Mouse (Mus musculus): ENCODE measurements around the gene Hoxb9. TPM values are rescaled to one million over a fixed set of nuclear protein-coding genes. Genes with fewer than 3 reads are reported as not detected.

The Hoxb9 gene
- polyA plus RNA-seq, 1 experiment: 27.8 TPM

GRCm38 (mm10) chr11:96320688-96321087 lies 49.4 kb downstream of the Hoxb9 start:
- Histone ChIP-seq H3K27me3 (replicated peaks; ENCODE audit: control insufficient read depth, insufficient read depth, low read length) (no peaks in the 10 kb centered on the region), H3K4me1 (ENCODE audit: control insufficient read depth, insufficient read depth, low read length) (peaks cover 7% of the 10 kb centered on the region; the same call in 1 of the 2 replicates), H3K27ac (ENCODE audit: insufficient read depth, low read depth, low read length) (peak overlapping the region; percentile 53; the same call in 1 of the 2 replicates), H3K4me3 (ENCODE audit: insufficient read depth, low read depth, low read length) (peak overlapping the region; percentile 18; the same call in 1 of the 2 replicates), H3K36me3 (ENCODE audit: control insufficient read depth, insufficient read depth, low read length) (peaks cover 1% of the 10 kb centered on the region; the same call in 1 of the 2 replicates)
- no peak for DNase-seq
- TF ChIP-seq POLR2A (IDR thresholded peaks at IDR 0.05; ENCODE audit: low read depth, low read length): no peak
- TF ChIP-seq CTCF (conservative IDR thresholded peaks at IDR 0.05; ENCODE audit: insufficient read depth, insufficient read length, low read depth, low read length): no peak
- WGBS: 19% methylated on average over 17 of the region's 17 CpGs

GRCm38 (mm10) chr11:96321846-96322245 lies 50.6 kb downstream of the Hoxb9 start:
- peaks cover 4% of the 10 kb centered on the region; the same call in 1 of the 2 replicates for H3K4me1 ChIP-seq (ENCODE audit: control insufficient read depth, insufficient read depth, low read length)
- H3K27me3 ChIP-seq (replicated peaks; ENCODE audit: control insufficient read depth, insufficient read depth, low read length): no peaks in the 10 kb centered on the region
- TF ChIP-seq CTCF (conservative IDR thresholded peaks at IDR 0.05; ENCODE audit: insufficient read depth, insufficient read length, low read depth, low read length): no peak
- no peak for TF ChIP-seq POLR2A (IDR thresholded peaks at IDR 0.05; ENCODE audit: low read depth, low read length)
- peaks cover 1% of the 10 kb centered on the region; the same call in 1 of the 2 replicates for H3K36me3 ChIP-seq (ENCODE audit: control insufficient read depth, insufficient read depth, low read length)
- no peak for DNase-seq
- H3K4me3 ChIP-seq (ENCODE audit: insufficient read depth, low read depth, low read length): no peak overlapping the region
- 40% methylated on average over 5 of the region's 5 CpGs for WGBS
- H3K27ac ChIP-seq (ENCODE audit: insufficient read depth, low read depth, low read length): peak overlapping the region; percentile 48

- Histone ChIP-seq H3K4me1 (ENCODE audit: control insufficient read depth, insufficient read depth, low read length) (0 out of 2 replicates have a peak, but pooled peaks cover 7% of the 10 kb centered on the region), H3K27ac (ENCODE audit: insufficient read depth, low read depth, low read length) (peak overlapping the region; percentile 67), H3K27me3 (replicated peaks; ENCODE audit: control insufficient read depth, insufficient read depth, low read length) (no peaks in the 10 kb centered on the region), H3K36me3 (ENCODE audit: control insufficient read depth, insufficient read depth, low read length) (peaks cover 1% of the 10 kb centered on the region; the same call in 1 of the 2 replicates), H3K4me3 (ENCODE audit: insufficient read depth, low read depth, low read length) (no peak overlapping the region)
- 57% methylated on average over 6 of the region's 6 CpGs for WGBS
- no peak for TF ChIP-seq CTCF (conservative IDR thresholded peaks at IDR 0.05; ENCODE audit: insufficient read depth, insufficient read length, low read depth, low read length)
- TF ChIP-seq POLR2A (IDR thresholded peaks at IDR 0.05; ENCODE audit: low read depth, low read length): no peak
- DNase-seq: no peak
Observed at GRCm38 (mm10) chr11:96322738-96323137, 51.5 kb downstream of the Hoxb9 start.

GRCm38 (mm10) chr11:96323154-96323553 lies 51.9 kb downstream of the Hoxb9 start, which contains the start of gene Hoxb3:
Gene Hoxb3, plus strand, starts transcription at chr11:96323326.
- TF ChIP-seq POLR2A (IDR thresholded peaks at IDR 0.05; ENCODE audit: low read depth, low read length) (no peak), CTCF (conservative IDR thresholded peaks at IDR 0.05; ENCODE audit: insufficient read depth, insufficient read length, low read depth, low read length) (no peak)
- H3K27ac ChIP-seq (ENCODE audit: insufficient read depth, low read depth, low read length): peak within 1 kb of the TSS; percentile 69

GRCm38 (mm10) chr11:96324125-96324524 lies 52.9 kb downstream of the Hoxb9 start:
- peaks cover 1% of the 10 kb centered on the region; the same call in 1 of the 2 replicates for H3K36me3 ChIP-seq (ENCODE audit: control insufficient read depth, insufficient read depth, low read length)
- H3K27ac ChIP-seq (ENCODE audit: insufficient read depth, low read depth, low read length): peak overlapping the region; percentile 9; the same call in 1 of the 2 replicates
- 17% methylated on average over 5 of the region's 5 CpGs for WGBS
- DNase-seq: no peak
- H3K4me3 ChIP-seq (ENCODE audit: insufficient read depth, low read depth, low read length): no peak overlapping the region
- H3K4me1 ChIP-seq (ENCODE audit: control insufficient read depth, insufficient read depth, low read length): 0 out of 2 replicates have a peak, but pooled peaks cover 7% of the 10 kb centered on the region
- H3K27me3 ChIP-seq (replicated peaks; ENCODE audit: control insufficient read depth, insufficient read depth, low read length): no peaks in the 10 kb centered on the region
- TF ChIP-seq CTCF (conservative IDR thresholded peaks at IDR 0.05; ENCODE audit: insufficient read depth, insufficient read length, low read depth, low read length) (no peak), POLR2A (IDR thresholded peaks at IDR 0.05; ENCODE audit: low read depth, low read length) (no peak)

More at GRCm38 (mm10) chr11:96323154-96323553, 51.9 kb downstream of the Hoxb9 start, which contains the start of gene Hoxb3:
- Histone ChIP-seq H3K27me3 (replicated peaks; ENCODE audit: control insufficient read depth, insufficient read depth, low read length) (no peaks in the 10 kb centered on the region), H3K36me3 (ENCODE audit: control insufficient read depth, insufficient read depth, low read length) (peaks cover 1% of the 10 kb centered on the region; the same call in 1 of the 2 replicates), H3K4me3 (ENCODE audit: insufficient read depth, low read depth, low read length) (no peak within 1 kb of the TSS), H3K4me1 (ENCODE audit: control insufficient read depth, insufficient read depth, low read length) (0 out of 2 replicates have a peak, but pooled peaks cover 7% of the 10 kb centered on the region)
- 69% methylated on average over 10 of the region's 10 CpGs for WGBS
- DNase-seq: no peak

- H3K36me3 ChIP-seq (ENCODE audit: control insufficient read depth, insufficient read depth, low read length): peaks cover 1% of the 10 kb centered on the region; the same call in 1 of the 2 replicates
- 0 out of 2 replicates have a peak, but pooled peaks cover 7% of the 10 kb centered on the region for H3K4me1 ChIP-seq (ENCODE audit: control insufficient read depth, insufficient read depth, low read length)
- H3K4me3 ChIP-seq (ENCODE audit: insufficient read depth, low read depth, low read length): no peak overlapping the region
- peak overlapping the region; percentile 9; the same call in 1 of the 2 replicates for H3K27ac ChIP-seq (ENCODE audit: insufficient read depth, low read depth, low read length)
- DNase-seq: no peak
- no peaks in the 10 kb centered on the region for H3K27me3 ChIP-seq (replicated peaks; ENCODE audit: control insufficient read depth, insufficient read depth, low read length)
- WGBS: 66% methylated on average over 8 of the region's 8 CpGs
- no peak for TF ChIP-seq POLR2A (IDR thresholded peaks at IDR 0.05; ENCODE audit: low read depth, low read length)
- TF ChIP-seq CTCF (conservative IDR thresholded peaks at IDR 0.05; ENCODE audit: insufficient read depth, insufficient read length, low read depth, low read length): no peak
Observed at GRCm38 (mm10) chr11:96324965-96325364, 53.7 kb downstream of the Hoxb9 start.

- Histone ChIP-seq H3K27ac (ENCODE audit: insufficient read depth, low read depth, low read length) (peak overlapping the region; percentile 73), H3K36me3 (ENCODE audit: control insufficient read depth, insufficient read depth, low read length) (peaks cover under 1% of the 10 kb centered on the region; the same call in 1 of the 2 replicates), H3K4me3 (ENCODE audit: insufficient read depth, low read depth, low read length) (no peak overlapping the region), H3K27me3 (replicated peaks; ENCODE audit: control insufficient read depth, insufficient read depth, low read length) (no peaks in the 10 kb centered on the region), H3K4me1 (ENCODE audit: control insufficient read depth, insufficient read depth, low read length) (0 out of 2 replicates have a peak, but pooled peaks cover 7% of the 10 kb centered on the region)
- TF ChIP-seq CTCF (conservative IDR thresholded peaks at IDR 0.05; ENCODE audit: insufficient read depth, insufficient read length, low read depth, low read length) (no peak), POLR2A (IDR thresholded peaks at IDR 0.05; ENCODE audit: low read depth, low read length) (no peak)
- no peak for DNase-seq
- 55% methylated on average over 22 of the region's 22 CpGs for WGBS
Observed at GRCm38 (mm10) chr11:96325747-96326212, 54.5 kb downstream of the Hoxb9 start.

Other genes starting within 250 kb of the Hoxb9 start
- gene Gip, start 246.9 kb upstream of the Hoxb9 start, polyA plus RNA-seq (2012; rRNA removed): not detected in 2 replicates
- 35.5 and 45.9 TPM in 2 replicates for gene Snf8, start 236.6 kb upstream of the Hoxb9 start, polyA plus RNA-seq (2012; rRNA removed)
- 36.0 and 38.8 TPM in 2 replicates for gene Ube2z, start 206.1 kb upstream of the Hoxb9 start, polyA plus RNA-seq (2012; rRNA removed)
- gene Atp5g1, start 195.8 kb upstream of the Hoxb9 start, polyA plus RNA-seq (2012; rRNA removed): 1,915 and 2,050 TPM in 2 replicates
- not detected in 2 replicates for gene Calcoco2, start 159.5 kb upstream of the Hoxb9 start, polyA plus RNA-seq (2012; rRNA removed)
- 0.05 TPM in 2 replicates for gene Ttll6, start 137.7 kb upstream of the Hoxb9 start, polyA plus RNA-seq (2012; rRNA removed)
- not detected in 2 replicates for gene Hoxb13, start 77.1 kb upstream of the Hoxb9 start, polyA plus RNA-seq (2012; rRNA removed)
- gene Hoxb8, start 10.4 kb downstream of the Hoxb9 start, polyA plus RNA-seq (2012; rRNA removed): 51.7 and 69.9 TPM in 2 replicates
- 15.5 and 16.5 TPM in 2 replicates for gene Hoxb7, start 15.2 kb downstream of the Hoxb9 start, polyA plus RNA-seq (2012; rRNA removed)
- gene Hoxb6, start 21.0 kb downstream of the Hoxb9 start, polyA plus RNA-seq (2012; rRNA removed): 62.7 and 67.9 TPM in 2 replicates
- gene Hoxb5, start 31.9 kb downstream of the Hoxb9 start, polyA plus RNA-seq (2012; rRNA removed): 7.7 and 8.4 TPM in 2 replicates
- gene Hoxb4, start 46.8 kb downstream of the Hoxb9 start, polyA plus RNA-seq (2012; rRNA removed): 12.6 and 14.6 TPM in 2 replicates
- gene Hoxb3, start 51.9 kb downstream of the Hoxb9 start, polyA plus RNA-seq (2012; rRNA removed): 10.1 and 14.1 TPM in 2 replicates
- gene Hoxb2, start 79.1 kb downstream of the Hoxb9 start, polyA plus RNA-seq (2012; rRNA removed): 22.8 and 28.4 TPM in 2 replicates
- gene Hoxb1, start 94.3 kb downstream of the Hoxb9 start, polyA plus RNA-seq (2012; rRNA removed): not detected in 2 replicates
- gene Skap1, start 193.1 kb downstream of the Hoxb9 start, polyA plus RNA-seq (2012; rRNA removed): 1.0 and 3.3 TPM in 2 replicates